Mouse (Mus musculus) heart, adult 11 months (tissue): Measurements from ENCODE around the gene Ppp2r1b.

ENCODE experiments used
- DNase-seq: peaks from one replicate; pipeline ENCODE4 v3.0.0; 2022

Gene Ppp2r1b

GRCm38 (mm10) chr9:50920933-50921895, 76.1 kb downstream of the Ppp2r1b start:
- no peak for DNase-seq

- no peak for DNase-seq
Observed at GRCm38 (mm10) chr9:50922363-50923153, 77.5 kb downstream of the Ppp2r1b start.

DNA sequence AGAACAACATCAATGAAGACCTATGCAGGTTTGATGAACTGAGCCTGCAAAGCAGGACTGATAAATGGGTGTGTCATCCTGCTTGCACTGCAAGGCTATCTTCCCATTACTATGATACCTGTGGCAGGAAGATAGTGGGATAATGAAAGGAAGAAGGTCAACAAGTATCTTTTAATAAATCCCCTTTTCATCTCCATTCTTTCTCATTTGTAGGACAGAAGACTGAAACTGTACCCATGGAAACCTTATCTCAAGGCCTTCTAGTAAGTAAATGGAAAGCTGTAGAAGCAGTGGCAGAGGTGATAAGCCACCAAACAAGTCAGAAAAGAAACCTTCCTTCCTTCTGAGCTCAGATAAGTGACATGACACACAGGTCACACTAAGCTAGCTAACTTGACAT, 79.4 kb downstream of the Ppp2r1b start:
- DNase-seq: no peak

- DNase-seq: no peak
Observed at GRCm38 (mm10) chr9:50925801-50926200, 80.7 kb downstream of the Ppp2r1b start.

GRCm38 (mm10) chr9:50929986-50930385, 84.9 kb downstream of the Ppp2r1b start:
- no peak for DNase-seq

DNA sequence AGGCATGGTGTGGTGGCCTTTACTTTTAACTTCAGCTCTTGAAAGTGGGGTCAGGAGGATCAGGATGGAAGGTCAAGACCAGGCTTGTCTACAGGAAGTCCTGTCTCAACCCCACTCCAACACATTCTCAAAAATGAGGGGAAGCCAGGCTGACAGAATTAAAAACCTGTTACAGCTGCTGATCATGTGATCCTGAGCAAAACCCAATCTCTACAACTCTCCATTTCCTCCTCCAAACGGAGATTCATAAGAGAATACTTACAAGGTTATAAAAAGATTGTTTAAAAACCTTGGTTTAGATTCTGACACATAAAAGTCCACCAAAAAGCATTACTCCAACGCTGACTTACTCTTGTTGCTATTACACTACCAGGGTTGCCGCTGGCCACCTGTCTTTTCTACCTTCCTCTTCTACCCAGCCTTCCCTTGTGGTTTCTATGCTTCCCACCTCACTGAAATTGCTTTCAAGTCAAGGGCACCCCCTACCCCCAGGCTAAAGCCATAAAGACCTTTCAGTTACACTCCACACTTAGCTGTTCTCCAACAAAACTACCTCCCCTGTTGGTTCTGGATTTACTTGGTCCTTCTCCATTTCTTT, 96.8 kb downstream of the Ppp2r1b start:
- DNase-seq: no peak

GRCm38 (mm10) chr9:50942711-50943110, 97.6 kb downstream of the Ppp2r1b start:
- no peak for DNase-seq
